Mouse (Mus musculus): ENCODE data around the gene Nudt11. TPM values are rescaled to one million over a fixed set of nuclear protein-coding genes. Genes with fewer than 3 reads are reported as not detected.
"Not testable (repeated sequence)": the region's sequence is repeated elsewhere in the genome, so short reads cannot be mapped to it uniquely, and the experiment has no call there.

Nudt11 gene
- polyA plus RNA-seq (2011; ENCODE audit: insufficient read length, low read depth, missing spikeins), result 0.79 TPM in 1 of 2 replicates, not detected in the other

DNA sequence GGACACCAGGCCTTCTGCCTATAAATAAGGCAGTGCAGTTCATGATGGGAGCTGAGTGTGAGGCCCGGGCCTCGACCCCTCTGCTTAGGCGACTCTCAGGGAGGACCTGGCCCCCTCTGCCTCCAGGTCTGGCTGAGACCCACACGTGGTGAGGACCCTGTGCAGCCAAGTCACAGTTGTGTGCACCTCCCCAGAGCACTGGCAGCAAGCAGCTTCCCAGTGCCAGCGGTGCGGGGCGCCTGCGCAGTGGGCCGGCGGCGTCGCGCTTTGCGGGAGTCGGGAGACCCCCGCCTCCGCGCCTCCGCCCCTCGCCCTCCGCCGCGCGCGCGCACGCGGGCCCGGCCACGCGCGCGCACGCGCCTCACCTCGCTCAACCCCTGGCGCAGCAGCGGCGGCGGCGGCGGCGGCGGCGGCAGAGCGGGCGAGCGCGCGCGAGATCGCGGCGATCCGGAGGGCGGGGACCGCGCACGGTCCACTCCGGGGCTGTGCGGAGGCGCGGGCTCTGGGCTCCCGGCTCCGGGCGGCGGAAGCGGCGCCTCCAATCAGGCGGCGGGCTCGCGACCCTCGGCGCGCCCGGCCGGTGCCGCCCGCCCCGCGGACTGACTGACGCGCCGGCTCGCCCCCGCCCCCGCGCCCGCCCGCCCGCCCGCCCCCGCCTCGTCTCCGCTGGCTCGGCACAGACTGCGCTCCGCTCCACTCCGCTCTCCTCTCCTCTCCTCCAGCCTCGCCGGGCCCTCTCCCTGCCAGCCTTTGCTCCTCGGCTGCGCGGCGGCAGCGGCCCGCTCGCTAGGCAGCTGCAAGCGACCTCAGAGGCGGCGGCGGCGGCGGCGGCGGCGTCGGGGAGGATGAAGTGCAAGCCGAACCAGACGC, at the start of gene Nudt11:
Gene Nudt11 (plus strand): TSS at position 388 of the 870 bp plus-strand sequence.
- H3K27ac ChIP-seq (ENCODE audit: insufficient read depth, low read length); H3K4me1 ChIP-seq (ENCODE audit: control insufficient read depth, insufficient read depth, low read length); H3K4me3 ChIP-seq (ENCODE audit: insufficient read depth, low read length): not testable (repeated sequence)

- H3K4me3 ChIP-seq (ENCODE audit: insufficient read depth, low read length); H3K27ac ChIP-seq (ENCODE audit: insufficient read depth, low read length); H3K4me1 ChIP-seq (ENCODE audit: control insufficient read depth, insufficient read depth, low read length): not testable (repeated sequence)
Measured at GRCm38 (mm10) chrX:6047936-6048614, 822 bp downstream of the Nudt11 start.

- H3K27ac ChIP-seq (ENCODE audit: insufficient read depth, low read length), result no peak overlapping the region
- TF ChIP-seq CTCF (IDR thresholded peaks at IDR 0.05; ENCODE audit: borderline replicate concordance, insufficient read depth, low read length), result no peak
- no peak for TF ChIP-seq POLR2A (IDR thresholded peaks at IDR 0.05; ENCODE audit: low read depth, low read length)
- no peaks in the 10 kb centered on the region for H3K4me1 ChIP-seq (ENCODE audit: control insufficient read depth, insufficient read depth, low read length)
- no peak overlapping the region for H3K4me3 ChIP-seq (ENCODE audit: insufficient read depth, low read length)
Measured at GRCm38 (mm10) chrX:6061563-6061962, 14.3 kb downstream of the Nudt11 start.

- no peaks in the 10 kb centered on the region for H3K4me1 ChIP-seq (ENCODE audit: control insufficient read depth, insufficient read depth, low read length)
- TF ChIP-seq CTCF (IDR thresholded peaks at IDR 0.05; ENCODE audit: borderline replicate concordance, insufficient read depth, low read length) (no peak), POLR2A (IDR thresholded peaks at IDR 0.05; ENCODE audit: low read depth, low read length) (no peak)
- H3K4me3 ChIP-seq (ENCODE audit: insufficient read depth, low read length), result no peak within 1 kb of the TSS
- H3K27ac ChIP-seq (ENCODE audit: insufficient read depth, low read length), result no peak within 1 kb of the TSS
Measured at GRCm38 (mm10) chrX:6082954-6083680, 35.9 kb downstream of the Nudt11 start, which contains the start of gene AU022751. AU022751 (minus strand) TSS chrX:6083419.

DNA sequence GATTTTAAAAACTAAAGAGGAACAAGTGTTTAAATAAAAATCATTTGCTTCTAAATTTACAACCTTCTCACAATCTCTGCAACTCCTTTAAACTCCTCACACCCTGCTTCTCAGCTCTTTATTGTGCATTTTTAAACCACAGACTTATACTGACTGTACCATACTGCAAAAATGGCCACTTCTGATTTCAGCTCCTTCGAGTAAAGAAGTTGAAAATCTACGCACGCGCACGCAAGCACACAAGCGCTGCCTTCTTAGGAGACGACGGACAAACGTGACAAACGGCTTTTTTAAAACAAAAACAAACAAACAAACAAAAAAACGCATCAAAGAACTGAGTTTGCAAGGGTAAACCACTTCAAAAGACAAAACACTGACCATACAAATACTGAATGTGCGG, 44.3 kb downstream of the Nudt11 start:
- TF ChIP-seq CTCF (IDR thresholded peaks at IDR 0.05; ENCODE audit: borderline replicate concordance, insufficient read depth, low read length) (no peak), POLR2A (IDR thresholded peaks at IDR 0.05; ENCODE audit: low read depth, low read length) (no peak)
- Histone ChIP-seq H3K4me3 (ENCODE audit: insufficient read depth, low read length) (no peak overlapping the region), H3K27ac (ENCODE audit: insufficient read depth, low read length) (no peak overlapping the region), H3K4me1 (ENCODE audit: control insufficient read depth, insufficient read depth, low read length) (no peaks in the 10 kb centered on the region)

GRCm38 (mm10) chrX:6091996-6092757, 44.9 kb downstream of the Nudt11 start:
- TF ChIP-seq CTCF (IDR thresholded peaks at IDR 0.05; ENCODE audit: borderline replicate concordance, insufficient read depth, low read length), result no peak
- no peak for TF ChIP-seq POLR2A (IDR thresholded peaks at IDR 0.05; ENCODE audit: low read depth, low read length)
- Histone ChIP-seq H3K4me1 (ENCODE audit: control insufficient read depth, insufficient read depth, low read length) (no peaks in the 10 kb centered on the region), H3K27ac (ENCODE audit: insufficient read depth, low read length) (no peak overlapping the region), H3K4me3 (ENCODE audit: insufficient read depth, low read length) (no peak overlapping the region)

Other genes starting within 250 kb of the Nudt11 start
- gene AU022751, start 36.0 kb downstream of the Nudt11 start, polyA plus RNA-seq (2011; ENCODE audit: insufficient read length, low read depth, missing spikeins), result not detected in 2 replicates
- gene Nudt10, start 125.6 kb downstream of the Nudt11 start, polyA plus RNA-seq (2011; ENCODE audit: insufficient read length, low read depth, missing spikeins), result not detected in 2 replicates

Data from embryonic fibroblast, embryonic 13.5 days (primary cell).